Mouse (Mus musculus): ENCODE measurements around the gene Fhod1. TPM values are rescaled to one million over a fixed set of nuclear protein-coding genes. Genes with fewer than 3 reads are reported as not detected.

Gene Fhod1
- polyA plus RNA-seq, 1 experiment = 33.6 TPM

- WGBS = 58% methylated on average over 7 of the region's 7 CpGs
- peaks cover 26% of the 10 kb centered on the region for H3K4me1 ChIP-seq (replicated peaks; ENCODE audit: control insufficient read depth, insufficient read depth, low read length)
- TF ChIP-seq CTCF (IDR thresholded peaks at IDR 0.05; ENCODE audit: borderline replicate concordance, control insufficient read depth, extremely low read depth, insufficient read depth, low read length, poor library complexity) (no peak), POLR2A (IDR thresholded peaks at IDR 0.05; ENCODE audit: control insufficient read depth, extremely low read depth, insufficient read depth, low read length, poor library complexity) (no peak)
- H3K27ac ChIP-seq (ENCODE audit: control insufficient read depth, insufficient read depth, low read length) = no peak overlapping the region
- DNase-seq = no peak
- no peak overlapping the region for H3K4me3 ChIP-seq (ENCODE audit: control insufficient read depth, insufficient read depth, low read length)
- no peaks in the 10 kb centered on the region for H3K36me3 ChIP-seq (ENCODE audit: control insufficient read depth, insufficient read depth, low read length)
- no peaks in the 10 kb centered on the region; the same call in 1 of the 2 replicates for H3K27me3 ChIP-seq (ENCODE audit: control insufficient read depth, insufficient read depth, low read length)
Observed at GRCm38 (mm10) chr8:105345061-105345975, 2.4 kb downstream of the Fhod1 start.

- 95% methylated on average over 8 of the region's 8 CpGs for WGBS
- H3K4me3 ChIP-seq (ENCODE audit: control insufficient read depth, insufficient read depth, low read length) = no peak overlapping the region
- no peak overlapping the region for H3K27ac ChIP-seq (ENCODE audit: control insufficient read depth, insufficient read depth, low read length)
- TF ChIP-seq CTCF (IDR thresholded peaks at IDR 0.05; ENCODE audit: borderline replicate concordance, control insufficient read depth, extremely low read depth, insufficient read depth, low read length, poor library complexity) (no peak), POLR2A (IDR thresholded peaks at IDR 0.05; ENCODE audit: control insufficient read depth, extremely low read depth, insufficient read depth, low read length, poor library complexity) (no peak)
- no peaks in the 10 kb centered on the region; the same call in 1 of the 2 replicates for H3K27me3 ChIP-seq (ENCODE audit: control insufficient read depth, insufficient read depth, low read length)
- H3K36me3 ChIP-seq (ENCODE audit: control insufficient read depth, insufficient read depth, low read length) = no peaks in the 10 kb centered on the region
- no peak for DNase-seq
- H3K4me1 ChIP-seq (replicated peaks; ENCODE audit: control insufficient read depth, insufficient read depth, low read length) = peaks cover 20% of the 10 kb centered on the region
Observed at GRCm38 (mm10) chr8:105343791-105344574, 3.8 kb downstream of the Fhod1 start.

GRCm38 (mm10) chr8:105342768-105343167 lies 5.0 kb downstream of the Fhod1 start:
- H3K27ac ChIP-seq (ENCODE audit: control insufficient read depth, insufficient read depth, low read length) = no peak overlapping the region
- 91% methylated on average over 4 of the region's 4 CpGs for WGBS
- no peaks in the 10 kb centered on the region for H3K27me3 ChIP-seq (ENCODE audit: control insufficient read depth, insufficient read depth, low read length)
- H3K4me3 ChIP-seq (ENCODE audit: control insufficient read depth, insufficient read depth, low read length) = no peak overlapping the region
- TF ChIP-seq CTCF (IDR thresholded peaks at IDR 0.05; ENCODE audit: borderline replicate concordance, control insufficient read depth, extremely low read depth, insufficient read depth, low read length, poor library complexity) (no peak), POLR2A (IDR thresholded peaks at IDR 0.05; ENCODE audit: control insufficient read depth, extremely low read depth, insufficient read depth, low read length, poor library complexity) (no peak)
- DNase-seq = no peak
- peaks cover 14% of the 10 kb centered on the region for H3K4me1 ChIP-seq (replicated peaks; ENCODE audit: control insufficient read depth, insufficient read depth, low read length)
- H3K36me3 ChIP-seq (ENCODE audit: control insufficient read depth, insufficient read depth, low read length) = no peaks in the 10 kb centered on the region

GRCm38 (mm10) chr8:105341399-105341798 lies 6.4 kb downstream of the Fhod1 start:
- TF ChIP-seq CTCF (IDR thresholded peaks at IDR 0.05; ENCODE audit: borderline replicate concordance, control insufficient read depth, extremely low read depth, insufficient read depth, low read length, poor library complexity) = no peak
- TF ChIP-seq POLR2A (IDR thresholded peaks at IDR 0.05; ENCODE audit: control insufficient read depth, extremely low read depth, insufficient read depth, low read length, poor library complexity) = no peak; the same call in 1 of the 2 replicates
- H3K4me1 ChIP-seq (replicated peaks; ENCODE audit: control insufficient read depth, insufficient read depth, low read length) = peaks cover 5% of the 10 kb centered on the region; the same call in 1 of the 2 replicates
- 93% methylated on average over 8 of the region's 8 CpGs for WGBS
- no peaks in the 10 kb centered on the region for H3K27me3 ChIP-seq (ENCODE audit: control insufficient read depth, insufficient read depth, low read length)
- H3K27ac ChIP-seq (ENCODE audit: control insufficient read depth, insufficient read depth, low read length) = no peak overlapping the region
- no peak overlapping the region for H3K4me3 ChIP-seq (ENCODE audit: control insufficient read depth, insufficient read depth, low read length)
- H3K36me3 ChIP-seq (ENCODE audit: control insufficient read depth, insufficient read depth, low read length) = peaks cover 2% of the 10 kb centered on the region; the same call in 1 of the 2 replicates
- DNase-seq = no peak

GRCm38 (mm10) chr8:105339886-105340635 lies 7.7 kb downstream of the Fhod1 start:
- no peak for DNase-seq
- Histone ChIP-seq H3K4me3 (ENCODE audit: control insufficient read depth, insufficient read depth, low read length) (no peak overlapping the region), H3K27ac (ENCODE audit: control insufficient read depth, insufficient read depth, low read length) (no peak overlapping the region), H3K36me3 (ENCODE audit: control insufficient read depth, insufficient read depth, low read length) (peaks cover 10% of the 10 kb centered on the region; the same call in 1 of the 2 replicates), H3K4me1 (replicated peaks; ENCODE audit: control insufficient read depth, insufficient read depth, low read length) (peaks cover under 1% of the 10 kb centered on the region; the same call in 1 of the 2 replicates), H3K27me3 (ENCODE audit: control insufficient read depth, insufficient read depth, low read length) (no peaks in the 10 kb centered on the region)
- 78% methylated on average over 6 of the region's 6 CpGs for WGBS
- TF ChIP-seq POLR2A (IDR thresholded peaks at IDR 0.05; ENCODE audit: control insufficient read depth, extremely low read depth, insufficient read depth, low read length, poor library complexity) (no peak), CTCF (IDR thresholded peaks at IDR 0.05; ENCODE audit: borderline replicate concordance, control insufficient read depth, extremely low read depth, insufficient read depth, low read length, poor library complexity) (no peak)

Data from thymus, adult 2 months (tissue).